Mouse (Mus musculus) myocyte (in vitro differentiated cells): ENCODE results near the gene Uevld.

Experiments
- CEBPB ChIP-seq: IDR thresholded peaks from 2 replicates; pipeline ENCODE4 v1.6.1; 2011; ENCODE audit warnings: mild to moderate bottlenecking, moderate library complexity; ENCODE audit not compliant: poor library complexity, insufficient read depth, severe bottlenecking
- E2F4 ChIP-seq: IDR thresholded peaks from one replicate; pipeline ENCODE4 v1.6.1; 2011; ENCODE audit warnings: mild to moderate bottlenecking, control low read depth, moderate library complexity; ENCODE audit not compliant: insufficient read depth
- MAX ChIP-seq: IDR thresholded peaks from one replicate; pipeline ENCODE4 v1.6.1; 2011; ENCODE audit warnings: low read depth, mild to moderate bottlenecking, control low read depth
- MYOD1 ChIP-seq, 3 experiments: IDR thresholded peaks; one replicate each; pipeline ENCODE4 v1.6.1; 2011; ENCODE audit warnings: control low read depth in 2 of 3, low read depth in 2 of 3, mild to moderate bottlenecking in 2 of 3, moderate library complexity in 1 of 3; ENCODE audit not compliant: insufficient read length in 2 of 3, control insufficient read depth in 1 of 3
- MYOG ChIP-seq, 3 experiments: IDR thresholded peaks; one replicate each; pipeline ENCODE4 v1.6.1; 2011; ENCODE audit warnings: control low read depth in 2 of 3, low read depth in 2 of 3, mild to moderate bottlenecking in 2 of 3; ENCODE audit not compliant: insufficient read length in 2 of 3, control insufficient read depth in 1 of 3, insufficient read depth in 1 of 3
- POLR2A ChIP-seq: IDR thresholded peaks from one replicate; pipeline ENCODE4 v1.6.1; 2011; ENCODE audit warnings: low read depth, mild to moderate bottlenecking, control low read depth, moderate library complexity; ENCODE audit not compliant: insufficient read length
- POLR2AphosphoS2 ChIP-seq: IDR thresholded peaks from one replicate; pipeline ENCODE4 v1.6.1; 2011; ENCODE audit warnings: low read depth, control low read depth; ENCODE audit not compliant: insufficient read length
- USF1 ChIP-seq: IDR thresholded peaks from one replicate; pipeline ENCODE4 v1.6.1; 2011; ENCODE audit warnings: low read depth, mild to moderate bottlenecking, control low read depth, moderate library complexity

DNA sequence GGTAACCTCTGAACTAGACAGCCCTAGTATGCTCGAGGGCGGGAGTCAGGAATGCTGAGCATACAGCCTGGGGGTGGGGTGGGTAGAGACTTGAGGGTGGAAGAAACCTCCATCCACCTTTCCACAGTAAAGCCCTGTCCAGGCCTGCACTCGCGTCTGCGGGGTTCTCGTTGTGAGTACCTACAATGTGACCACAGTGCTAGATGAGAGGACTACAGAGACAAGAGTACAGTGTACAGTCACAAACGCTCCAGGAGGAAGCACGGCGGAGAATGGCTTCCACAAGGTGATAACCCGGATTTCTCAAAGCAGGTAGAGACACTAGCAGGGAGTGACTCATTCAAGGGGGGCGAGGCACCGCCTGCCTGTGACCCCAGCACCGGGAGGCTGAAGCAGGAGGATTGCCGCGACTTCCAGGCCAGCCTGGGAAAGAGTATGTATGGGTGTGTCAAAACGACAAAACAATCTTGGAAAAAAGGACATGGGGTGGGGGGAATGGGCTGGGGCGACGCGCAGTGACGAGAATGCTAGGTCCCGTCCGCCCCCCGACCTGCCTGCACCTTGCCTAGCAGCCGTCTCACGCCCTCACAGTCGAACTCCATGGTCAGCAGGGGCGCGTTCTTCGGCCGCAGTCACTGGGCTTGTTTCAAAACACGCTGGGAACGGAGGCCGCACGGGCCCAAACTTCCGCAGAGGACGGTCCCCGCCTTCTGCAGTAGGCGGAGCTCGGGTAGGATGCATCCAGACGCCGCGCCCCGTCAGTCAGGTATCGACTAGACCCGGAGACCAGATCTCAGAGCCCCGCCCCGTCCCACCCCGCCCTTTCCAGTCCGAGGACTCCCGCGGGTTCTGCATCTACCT is at the start of gene Uevld:
- TF ChIP-seq POLR2A (peak; percentile 89), MAX (no peak), POLR2AphosphoS2 (peak; percentile 88), USF1 (no peak), E2F4 (peak; percentile 63), MYOG (IDR thresholded peaks at IDR 0.05; ENCODE audit: control insufficient read depth in 1 of 3, insufficient read depth in 1 of 3, insufficient read length in 2 of 3, low read depth in 2 of 3) (peak in 2 of 3 experiments; percentile 17 to 49), MYOD1 (IDR thresholded peaks at IDR 0.05; ENCODE audit: control insufficient read depth in 1 of 3, insufficient read length in 2 of 3, low read depth in 2 of 3) (no peak), CEBPB (no peak)
